Mouse (Mus musculus): ENCODE results near the gene Stx19.

- TF ChIP-seq GATA1 (IDR thresholded peaks at IDR 0.05; ENCODE audit: borderline replicate concordance, low read length) (no peak), CTCF (IDR thresholded peaks at IDR 0.05; ENCODE audit: low read depth, low read length) (no peak), GATA2 (IDR thresholded peaks at IDR 0.05; ENCODE audit: borderline replicate concordance, low read depth, low read length) (no peak)
Measured at GRCm38 (mm10) chr16:62776034-62776433, 38.4 kb upstream of the Stx19 start.
